Mouse (Mus musculus) cortical plate, adult 2 months (tissue): ENCODE results near the gene Clhc1.

Source experiments
- CTCF ChIP-seq: fragments of 200-500 bp; IDR thresholded peaks from 2 replicates; pipeline ENCODE4 v1.5.1; 2011; ENCODE audit warnings: mild to moderate bottlenecking, control low read depth, low read length; ENCODE audit not compliant: insufficient read depth; ENCODE audit errors: extremely low read depth
- POLR2A ChIP-seq: fragments of 200-500 bp; IDR thresholded peaks from 2 replicates; pipeline ENCODE4 v1.6.1; 2011; ENCODE audit warnings: mild to moderate bottlenecking, low read length, control low read depth; ENCODE audit not compliant: insufficient read depth; ENCODE audit errors: extremely low read depth

DNA sequence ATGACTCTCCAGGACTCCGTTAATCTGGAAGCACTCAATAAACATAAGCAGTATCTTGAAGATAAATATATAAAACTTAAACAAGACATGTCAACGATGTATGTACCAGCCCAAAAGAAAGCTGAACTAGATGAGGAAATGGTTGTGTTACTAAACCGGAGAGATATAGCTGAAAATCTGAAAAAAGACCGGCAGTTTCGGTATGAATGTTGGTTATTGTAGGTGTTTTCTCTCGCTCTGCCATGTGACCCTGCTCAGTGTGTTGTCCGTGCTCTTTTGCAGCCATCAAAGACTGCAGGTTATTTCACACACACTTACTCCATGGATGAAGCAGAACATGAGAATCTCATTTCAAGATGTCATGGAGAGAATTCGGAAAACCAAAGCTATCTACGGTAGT is 12.7 kb downstream of the Clhc1 start:
- TF ChIP-seq CTCF (no peak), POLR2A (no peak)
